Mouse (Mus musculus) spleen, embryonic (tissue): ENCODE measurements around the gene Olfr355.

Experiments used
- CTCF ChIA-PET: fragments of 350-600 bp; sonication (Branson Sonifier 250); formaldehyde crosslinking; loops from one replicate; lab custom pipeline; 2022; lab: Charles Lee

Gene Olfr355

GRCm38 (mm10) chr2:36928797-36929196, at the start of gene Olfr355:
TSS of gene Olfr355 (minus strand) at chr2:36928897.
- CTCF ChIA-PET, result no interaction called here

- CTCF ChIA-PET, result no interaction called here
These were observed 8.1 kb upstream of the Olfr355 start, which contains the start of gene Olfr356 for GRCm38 (mm10) chr2:36936821-36937220. TSS of gene Olfr356 (plus strand) at chr2:36937121.

- CTCF ChIA-PET, result no interaction called here
These were observed 23.3 kb downstream of the Olfr355 start, which contains the start of gene Olfr354 for GRCm38 (mm10) chr2:36905380-36905779. TSS of gene Olfr354 (plus strand) at chr2:36905680.

- CTCF ChIA-PET, result no interaction called here
These were observed 31.6 kb downstream of the Olfr355 start for GRCm38 (mm10) chr2:36897114-36897513.

GRCm38 (mm10) chr2:36892836-36893235, 35.9 kb downstream of the Olfr355 start, which contains the start of gene Olfr353:
TSS of gene Olfr353 (minus strand) at chr2:36892936.
- CTCF ChIA-PET, result no interaction called here
